Mouse (Mus musculus): ENCODE results near the gene Tamm41.
A peak's percentile ranks its signal among the peaks of the same experiment; 100 is the strongest.

Gene Tamm41

DNA sequence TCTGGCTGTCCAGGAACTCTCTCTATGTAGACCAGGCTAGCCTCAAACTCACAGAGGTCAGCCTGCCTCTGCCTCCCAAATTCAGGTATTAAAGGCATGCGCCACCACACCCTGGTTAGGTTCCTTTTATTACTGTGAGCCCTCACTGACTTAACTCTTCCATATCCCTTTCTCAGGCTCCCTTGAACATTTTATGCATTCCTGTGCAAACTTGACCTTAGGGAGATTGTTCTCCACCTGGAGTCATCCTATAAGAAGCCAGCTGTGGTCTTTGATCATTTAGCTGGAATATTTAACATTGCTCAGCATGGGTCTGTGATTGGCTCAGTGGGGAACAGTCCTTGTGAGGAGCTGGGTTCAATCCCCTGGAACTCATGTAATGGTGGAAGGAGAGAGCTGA is 63.3 kb downstream of the Tamm41 start:
- DNase-seq (ENCODE audit: low read depth, low spot score), result no peak

DNA sequence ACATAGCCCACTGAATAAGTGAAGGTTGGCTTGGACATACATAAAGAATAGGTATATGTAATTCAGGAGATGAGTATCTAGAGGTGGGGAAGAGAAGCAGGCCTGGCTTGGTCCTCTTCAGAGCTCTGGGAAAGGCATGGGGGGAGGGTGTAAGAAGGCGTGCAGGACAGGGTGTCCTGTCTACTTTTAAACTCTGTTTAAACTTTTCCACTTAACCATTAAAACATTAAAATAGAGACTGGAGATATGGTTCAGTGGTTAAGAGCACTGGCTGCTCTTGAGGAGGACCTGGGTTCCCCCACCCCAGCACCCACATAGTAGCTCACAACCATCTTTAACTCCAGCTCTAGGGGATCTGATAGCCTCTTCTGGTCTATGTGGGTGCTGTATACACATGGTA is 64.7 kb downstream of the Tamm41 start:
- DNase-seq (ENCODE audit: low read depth, low spot score), result no peak

DNA sequence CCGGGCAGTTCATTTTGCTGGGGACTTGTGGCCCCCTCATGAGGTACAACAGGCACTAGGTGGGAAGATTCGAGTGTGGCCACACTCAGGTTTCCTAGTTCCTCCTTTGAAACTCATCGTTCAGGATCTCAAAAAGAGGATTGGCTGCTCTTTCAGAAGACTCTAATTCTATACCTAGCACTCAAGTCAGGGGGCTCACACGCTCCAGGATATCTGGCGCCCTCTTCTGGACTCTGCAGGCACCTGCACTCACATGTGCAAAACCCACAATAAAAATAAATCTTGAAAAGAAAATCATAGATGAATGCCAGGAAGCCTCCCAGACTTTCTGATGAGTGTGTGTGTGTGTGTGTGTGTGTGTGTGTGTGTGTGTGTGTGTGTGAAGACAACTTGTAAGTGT is 66.8 kb downstream of the Tamm41 start:
- DNase-seq (ENCODE audit: low read depth, low spot score), result no peak

DNA sequence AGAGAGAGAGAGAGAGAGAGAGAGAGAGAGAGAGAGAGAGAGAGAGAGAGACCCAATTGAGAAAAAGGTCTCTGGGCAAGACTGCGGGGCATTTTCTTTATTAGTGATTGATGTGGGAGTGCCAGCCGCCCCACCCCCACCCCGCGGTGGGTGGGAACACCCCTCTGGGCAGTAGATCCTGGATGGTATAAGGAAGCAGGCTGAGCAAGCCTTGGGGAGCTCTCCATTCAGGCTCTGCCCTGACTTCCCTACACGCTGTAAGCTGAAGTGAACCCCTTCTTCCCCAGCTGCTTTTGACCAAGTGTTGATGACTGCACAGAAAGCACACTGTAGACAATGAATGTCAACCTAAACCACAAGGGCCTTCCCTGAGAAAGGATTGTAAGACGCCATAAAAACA is 67.3 kb downstream of the Tamm41 start:
- no peak for DNase-seq (ENCODE audit: low read depth, low spot score)

DNA sequence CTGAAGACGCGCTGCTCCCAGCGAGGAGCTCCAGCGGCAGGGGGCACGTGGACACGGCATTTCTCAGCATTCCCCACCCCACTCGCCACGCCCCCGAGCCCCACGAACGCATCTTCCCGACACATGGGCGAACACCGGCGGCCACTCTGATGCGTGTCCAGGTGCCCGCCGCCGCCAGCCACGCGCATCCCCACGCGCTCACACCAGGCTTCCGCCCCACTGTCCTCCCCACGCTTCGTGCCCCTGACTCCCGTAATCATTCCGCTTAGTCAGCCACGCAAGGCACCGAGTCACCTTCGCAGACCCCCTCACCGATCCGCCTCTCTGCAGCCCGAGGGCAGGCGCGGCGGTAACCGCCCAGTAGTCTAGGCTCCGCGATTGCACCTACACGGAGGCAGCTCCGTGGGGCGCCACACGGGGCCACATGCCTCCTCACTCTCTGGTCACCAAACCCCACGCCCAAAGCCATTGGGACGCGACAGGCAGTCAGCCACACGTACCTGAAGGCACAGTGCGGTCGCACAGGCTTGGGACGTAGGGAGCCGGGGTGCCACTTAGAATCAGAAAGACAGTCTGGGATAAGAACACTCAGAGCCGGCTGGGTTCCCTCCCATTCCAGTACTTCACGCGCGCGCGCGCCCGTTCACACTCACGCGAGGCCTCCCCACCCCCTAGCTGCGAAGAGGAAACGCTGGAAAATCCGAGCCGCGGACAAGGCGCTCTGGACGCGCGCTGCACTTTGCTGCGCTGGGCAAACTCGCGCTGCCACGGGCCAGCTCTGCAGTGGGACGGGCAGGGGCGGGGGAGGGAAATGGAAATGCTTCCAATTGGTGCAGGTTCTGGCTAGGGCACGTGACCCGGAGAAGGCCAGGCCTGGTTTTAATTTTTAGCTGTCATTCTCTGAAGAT is 68.2 kb downstream of the Tamm41 start, which contains the start of gene Vgll4:
Vgll4 (minus strand) TSS at position 782 of the 908 bp plus-strand sequence.
- DNase-seq (ENCODE audit: low read depth, low spot score), result peak; percentile 8

DNA sequence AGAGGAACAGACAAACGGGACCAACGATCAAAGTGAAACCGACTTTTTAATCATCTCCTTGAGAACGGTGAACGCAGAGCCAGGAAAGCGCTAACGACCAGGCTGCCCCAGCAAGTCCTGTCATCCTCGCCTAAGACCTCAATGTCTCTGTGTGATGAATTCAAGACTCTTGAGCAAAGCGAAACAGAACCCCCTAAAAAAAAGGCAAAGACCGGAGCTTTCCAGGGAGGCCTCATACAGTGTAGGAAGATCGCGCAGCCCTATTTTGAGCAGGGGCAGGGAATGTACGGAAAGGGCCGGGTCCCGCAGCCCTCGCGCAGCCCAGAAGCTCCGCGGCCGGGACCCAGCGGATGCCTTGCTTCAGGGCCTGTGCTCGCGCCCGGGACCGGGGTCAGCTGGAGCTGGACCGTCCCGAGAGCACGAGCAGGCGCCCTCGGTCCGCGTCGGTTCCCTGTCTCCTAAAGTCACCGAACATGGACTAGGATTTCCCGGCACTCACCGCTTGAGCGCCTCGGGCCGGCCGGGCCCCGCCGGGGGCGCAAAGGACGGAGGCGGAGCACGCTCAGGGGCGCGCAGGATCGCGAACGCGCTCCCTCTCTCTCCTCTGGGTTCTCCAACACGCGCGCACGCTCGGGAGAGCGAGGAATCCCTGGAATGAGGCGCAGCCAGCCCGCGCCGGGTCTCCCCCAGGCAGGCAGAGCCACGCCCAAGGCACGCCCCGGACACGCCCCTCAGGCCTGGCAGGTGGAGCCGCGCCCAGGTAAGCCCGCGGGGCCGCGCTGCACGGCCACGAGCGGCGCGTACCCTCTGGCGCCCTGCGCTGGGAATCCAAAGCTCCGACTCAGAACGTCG is 69.1 kb downstream of the Tamm41 start:
- peak; percentile 26 for DNase-seq (ENCODE audit: low read depth, low spot score)

DNA sequence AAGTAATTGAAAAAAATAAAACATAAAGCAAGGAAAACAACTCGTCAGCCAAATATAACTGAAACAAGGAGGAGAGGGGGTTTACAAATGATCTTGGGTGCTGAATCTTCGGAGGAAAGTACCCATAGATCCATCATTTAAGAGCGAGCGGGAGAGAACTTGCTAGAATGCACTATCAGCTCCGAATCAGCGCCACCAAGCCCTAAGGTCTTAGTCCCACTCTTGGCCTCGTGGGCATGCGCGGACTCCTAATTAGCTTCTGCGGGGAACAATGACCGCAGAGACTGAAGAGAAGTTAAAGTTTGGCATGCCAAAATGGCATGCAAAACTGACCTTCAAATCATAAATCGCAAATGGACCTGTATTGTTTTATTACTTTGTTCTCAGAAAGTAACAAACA is 70.1 kb downstream of the Tamm41 start:
- DNase-seq (ENCODE audit: low read depth, low spot score), result no peak

DNA sequence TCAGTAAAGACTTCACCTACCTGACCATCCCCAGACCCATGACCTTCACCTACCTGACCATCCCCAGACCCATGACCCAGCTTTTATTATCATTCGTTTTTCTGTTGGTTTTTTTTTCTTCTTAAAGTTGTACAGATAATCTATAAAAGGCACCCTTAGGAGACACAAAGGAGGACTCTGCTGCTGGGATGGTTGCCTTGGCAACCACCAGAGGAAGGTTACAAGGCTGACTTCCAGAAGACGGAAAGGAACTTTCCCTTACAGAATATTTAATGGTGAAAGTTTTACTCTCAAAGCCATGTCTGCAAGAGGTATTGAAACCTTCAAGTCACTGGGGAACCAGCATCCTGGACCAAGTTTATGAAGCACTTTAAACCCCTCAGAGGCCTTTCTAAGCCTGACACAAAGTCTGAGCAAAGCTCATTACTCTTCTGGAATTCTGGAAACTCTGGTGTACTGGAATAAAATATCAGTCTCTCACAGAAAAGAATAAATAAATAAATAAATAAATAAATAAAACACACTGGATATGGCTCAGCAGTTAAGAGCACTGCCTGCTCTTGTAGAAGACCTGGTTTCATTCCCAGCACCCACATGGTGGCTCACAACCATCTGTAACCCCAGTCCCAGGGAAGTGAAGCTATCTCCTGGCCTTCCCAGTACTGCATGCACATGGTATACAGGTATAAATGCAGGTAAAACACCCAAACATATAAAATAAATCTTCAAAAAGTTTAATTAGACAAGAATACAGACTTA is 71.1 kb downstream of the Tamm41 start:
- DNase-seq (ENCODE audit: low read depth, low spot score), result no peak

DNA sequence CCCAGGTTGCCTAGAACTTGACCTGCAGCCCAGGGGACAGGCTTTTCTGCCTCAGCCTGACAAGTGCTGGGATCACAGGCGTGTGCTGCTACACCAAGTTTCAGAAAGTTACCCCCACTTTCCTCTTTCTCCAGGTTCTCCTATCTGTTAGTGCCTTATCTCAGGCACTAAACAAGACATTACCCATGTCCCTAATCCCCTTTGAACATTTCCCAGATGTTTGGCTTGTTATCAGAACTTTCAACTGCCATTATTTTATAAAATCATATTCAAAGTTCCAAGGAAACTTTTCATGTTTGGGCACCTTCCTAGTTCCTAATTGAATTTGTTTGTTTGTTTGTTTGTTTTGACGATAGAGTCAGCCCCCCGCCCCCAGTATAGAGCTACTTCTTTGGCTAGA is 71.9 kb downstream of the Tamm41 start:
- DNase-seq (ENCODE audit: low read depth, low spot score), result no peak

DNA sequence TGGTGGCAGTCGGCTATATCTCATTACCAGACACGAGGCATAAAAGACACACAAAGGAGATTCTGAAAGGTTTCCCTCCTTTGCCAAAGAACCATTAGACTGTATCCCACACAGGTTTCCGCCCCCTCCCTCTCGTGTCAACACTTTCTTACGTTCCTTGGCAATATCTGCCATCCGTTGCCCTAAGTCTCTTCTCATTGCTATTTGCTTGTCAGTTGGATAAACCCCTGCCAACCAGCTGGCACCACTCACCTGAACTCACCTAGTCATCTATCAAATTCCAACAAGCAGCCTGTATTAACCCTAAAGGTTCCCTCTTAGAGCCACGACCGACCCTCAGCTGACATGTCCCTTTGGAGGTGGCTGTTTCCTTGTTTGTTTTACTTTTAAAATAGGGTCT is 72.3 kb downstream of the Tamm41 start:
- DNase-seq (ENCODE audit: low read depth, low spot score), result no peak

DNA sequence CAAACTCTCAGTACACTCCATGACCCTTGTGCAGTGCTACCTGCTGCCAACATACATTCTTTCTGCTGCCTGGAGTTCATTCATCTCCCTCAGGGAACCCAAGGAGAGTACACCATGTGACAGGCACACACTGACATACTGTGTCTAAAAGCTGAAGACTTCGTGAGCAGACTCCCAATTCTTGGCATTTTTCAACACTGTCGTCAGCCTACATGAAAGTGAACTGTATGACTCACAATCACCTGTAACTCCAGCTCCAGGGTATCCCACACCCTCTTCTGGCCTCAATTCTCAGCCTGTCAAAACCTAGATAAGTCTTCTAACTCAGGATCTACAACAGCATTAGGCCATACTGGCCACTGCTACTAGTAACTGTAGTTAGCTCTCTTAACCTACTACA is 73.4 kb downstream of the Tamm41 start:
- no peak for DNase-seq (ENCODE audit: low read depth, low spot score)

DNA sequence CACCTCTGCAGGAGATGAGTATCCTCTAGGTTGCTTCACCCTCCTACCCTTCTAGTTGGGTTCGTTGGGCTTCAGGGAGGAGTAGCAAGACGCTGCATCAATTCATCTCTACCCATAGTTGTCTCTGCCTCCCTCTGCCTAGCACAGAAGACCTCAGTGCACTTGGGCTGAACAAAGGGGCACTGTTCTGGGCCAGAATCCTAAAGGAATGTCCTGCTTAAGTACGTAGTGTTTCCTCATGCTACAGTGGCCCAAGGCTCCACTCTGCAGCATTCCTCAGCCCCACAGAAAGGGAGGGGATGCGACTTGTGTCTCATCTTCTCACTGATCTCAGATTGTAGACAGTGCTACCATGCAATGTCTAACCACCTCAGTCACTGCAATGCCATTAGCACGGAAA is 74.0 kb downstream of the Tamm41 start:
- DNase-seq (ENCODE audit: low read depth, low spot score), result no peak

DNA sequence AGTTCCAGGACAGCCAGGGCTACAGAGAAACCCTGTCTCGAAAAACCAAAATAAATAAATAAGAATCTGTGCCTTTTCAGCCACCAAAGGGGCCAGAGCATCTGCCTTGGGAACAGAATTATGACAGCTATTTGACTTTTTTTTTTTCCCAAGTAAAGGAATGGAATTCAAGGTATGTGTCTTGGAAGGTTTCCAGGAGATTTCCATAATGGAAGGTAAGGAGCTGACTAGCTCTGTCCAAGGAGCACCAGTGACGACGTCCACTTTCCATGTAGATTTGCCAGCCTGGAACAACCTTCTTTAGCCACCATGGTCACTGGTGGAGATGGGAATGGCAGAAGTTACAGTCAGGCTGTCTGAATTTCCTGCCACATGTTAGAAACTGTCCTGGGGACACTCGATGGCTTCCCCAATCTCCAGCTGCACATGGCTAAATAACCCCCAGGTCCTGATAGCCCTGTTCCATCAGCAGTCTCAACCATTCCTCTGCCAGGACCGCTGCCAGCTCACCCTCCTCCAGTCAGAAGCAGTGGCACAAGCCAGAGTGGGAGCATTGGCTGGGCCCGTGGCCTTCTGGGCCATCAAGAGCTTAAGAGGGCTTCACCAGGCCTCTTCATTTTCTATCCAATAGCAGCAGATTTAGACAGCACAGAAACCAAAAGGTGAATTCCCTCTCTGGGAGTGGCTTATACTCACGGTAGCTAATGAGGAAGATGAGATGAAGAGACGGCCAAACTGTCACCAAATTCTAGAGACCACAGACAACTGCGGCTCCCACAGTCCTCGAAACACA is 76.2 kb downstream of the Tamm41 start:
- no peak for DNase-seq (ENCODE audit: low read depth, low spot score)

DNA sequence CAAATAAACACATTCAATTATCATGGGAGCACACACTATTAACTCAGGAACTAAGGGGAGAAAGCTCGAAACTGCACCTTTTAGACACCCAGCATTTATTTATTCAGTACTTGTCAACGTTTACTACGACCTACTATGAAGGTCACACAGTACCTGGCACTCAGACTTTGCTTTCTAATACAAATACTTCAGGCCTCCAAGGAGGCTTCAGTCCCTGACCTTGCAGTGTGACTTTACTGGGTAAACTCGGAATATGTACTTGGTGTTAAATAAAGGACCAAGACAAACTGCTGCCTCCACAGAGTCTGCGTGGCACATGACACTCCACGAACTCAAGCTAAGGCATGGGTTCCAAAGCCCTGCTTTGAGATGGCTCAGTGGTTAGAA is 78.7 kb downstream of the Tamm41 start:
- no peak for DNase-seq (ENCODE audit: low read depth, low spot score)

DNA sequence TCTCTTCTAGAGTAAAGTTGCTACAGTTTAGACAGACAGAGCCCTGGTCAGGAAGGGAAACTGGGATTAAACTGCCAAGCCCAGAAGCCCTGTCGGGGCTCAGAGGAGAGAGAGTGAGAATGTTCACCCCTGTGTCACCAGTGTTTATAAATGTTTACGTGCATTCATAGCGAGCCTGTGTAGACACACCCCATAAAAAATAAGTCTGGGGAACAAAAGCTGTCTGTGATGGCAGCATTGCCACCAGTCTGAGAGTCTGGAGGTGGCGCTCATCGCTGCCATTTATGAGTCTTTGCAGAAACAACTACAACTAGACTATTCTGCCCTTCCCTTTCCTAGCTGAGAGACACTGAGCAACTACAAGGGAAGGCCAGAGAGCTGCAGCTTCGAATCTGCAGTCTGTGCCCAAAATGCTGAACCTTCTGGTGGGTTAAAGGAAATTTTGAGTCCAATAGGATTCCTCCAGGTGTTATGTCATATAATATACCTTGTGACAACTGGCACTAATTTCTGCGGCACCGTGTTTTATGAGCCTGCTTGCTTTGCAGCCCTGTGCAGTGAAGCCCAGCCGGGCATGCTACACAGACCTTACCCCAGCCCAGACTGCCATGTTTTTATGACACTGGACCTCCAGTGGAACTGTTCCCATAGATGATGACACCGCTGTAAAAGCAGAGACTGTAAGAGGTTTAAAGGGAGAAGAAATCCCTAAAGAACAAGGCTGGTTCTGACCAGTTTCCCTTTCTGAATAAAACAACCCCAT is 79.2 kb downstream of the Tamm41 start:
- no peak for DNase-seq (ENCODE audit: low read depth, low spot score)

DNA sequence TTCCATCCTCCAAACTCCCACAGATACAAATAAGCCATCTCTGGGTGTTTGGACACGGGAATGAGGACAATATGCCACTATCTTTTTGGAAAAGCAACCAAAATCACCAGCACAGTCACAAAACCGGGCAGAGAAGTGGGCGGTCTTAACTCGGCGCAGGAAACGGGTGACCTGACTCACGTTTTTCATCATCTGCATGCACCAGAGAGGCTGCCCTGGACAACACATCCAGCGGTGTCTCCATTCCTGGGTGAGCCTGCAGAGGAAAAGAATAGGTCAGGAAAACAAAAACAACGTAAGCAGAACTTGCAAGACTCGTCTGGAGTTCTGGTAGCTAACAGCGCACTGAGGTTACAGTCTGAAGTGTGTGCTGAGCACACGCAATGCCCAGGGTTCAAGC is 79.9 kb downstream of the Tamm41 start:
- DNase-seq (ENCODE audit: low read depth, low spot score), result no peak

DNA sequence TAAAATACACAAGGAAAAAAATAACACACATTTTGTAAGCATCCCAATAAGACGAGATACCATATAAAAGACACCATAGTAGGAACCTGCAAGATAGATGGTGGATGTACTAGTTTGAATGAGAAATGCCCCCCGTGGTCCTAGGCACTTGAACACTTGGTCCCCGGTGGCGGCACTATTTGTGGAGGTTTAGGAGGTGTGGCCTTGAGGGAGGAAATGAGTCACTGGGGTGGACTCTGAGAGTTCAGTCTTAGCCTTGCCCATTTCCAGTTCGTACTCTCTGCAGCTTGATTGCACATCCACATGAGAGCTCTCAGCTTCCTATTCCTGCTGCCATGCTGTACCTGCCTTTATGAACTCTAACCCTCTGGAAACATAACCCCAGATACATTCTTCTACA is 83.2 kb downstream of the Tamm41 start:
- no peak for DNase-seq (ENCODE audit: low read depth, low spot score)
